13 mouse cellular contexts compared by ENCODE assay signal in genomic region chr12:109038179-109038819, GRCm38 (mm10). TPM values are rescaled to one million over a fixed set of nuclear protein-coding genes. Genes with fewer than 3 reads are reported as not detected.
DNase-seq lines count a peak whose midpoint lies in the region; ATAC-seq and TF ChIP-seq lines count a peak whose summit lies in the region.
"Had no signal": no experiment of that assay in that cellular context is flagged by ENCODE, and none has a peak within 500 bp of the region (broad histone marks: within the 10 kb centered on the region; RNA-seq: fewer than 3 reads in every experiment).

No protein-coding gene starts in this region.

- H3K36me3 ChIP-seq in forebrain, embryonic 16.5 days (ENCODE audit: control insufficient read depth, insufficient read depth) = no peaks in the 10 kb centered on the region
- peaks cover 4% of the 10 kb centered on the region; the same call in 1 of the 2 replicates for H3K36me3 ChIP-seq in midbrain, embryonic 12.5 days
- H3K36me3 ChIP-seq in limb, embryonic 10.5 days = peaks cover 9% of the 10 kb centered on the region

- H3K9ac ChIP-seq in forebrain, embryonic 16.5 days (replicated peaks; ENCODE audit: low read depth, low read length) = no peak overlapping the region
- H3K9ac ChIP-seq in midbrain, embryonic 12.5 days (replicated peaks) = no peak overlapping the region
- H3K9ac ChIP-seq: liver, postnatal 0 days had no signal

- no peak for TF ChIP-seq POLR2A in brain, embryonic 14.5 days (IDR thresholded peaks at IDR 0.05; ENCODE audit: borderline replicate concordance, extremely low read depth, insufficient read depth, insufficient read length, poor library complexity, severe bottlenecking)

- peaks cover 17% of the 10 kb centered on the region for H3K27me3 ChIP-seq in forebrain, embryonic 16.5 days (replicated peaks; ENCODE audit: control insufficient read depth, insufficient read depth, low read length)
- peaks cover 39% of the 10 kb centered on the region for H3K27me3 ChIP-seq in midbrain, embryonic 12.5 days
- peaks cover 61% of the 10 kb centered on the region for H3K27me3 ChIP-seq in limb, embryonic 10.5 days (ENCODE audit: low read depth, poor library complexity, severe bottlenecking)

- TF ChIP-seq CTCF in brain, embryonic 14.5 days (IDR thresholded peaks at IDR 0.05; ENCODE audit: borderline replicate concordance, extremely low read depth, insufficient read depth, insufficient read length) = no peak

- no peaks in the 10 kb centered on the region for H3K9me3 ChIP-seq in forebrain, embryonic 16.5 days (ENCODE audit: control insufficient read depth, low read length)
- no peaks in the 10 kb centered on the region for H3K9me3 ChIP-seq in midbrain, embryonic 12.5 days
- H3K9me3 ChIP-seq in limb, embryonic 10.5 days (replicated peaks) = no peaks in the 10 kb centered on the region; the same call in 1 of the 2 replicates

- H3K4me2 ChIP-seq in forebrain, embryonic 16.5 days (ENCODE audit: low read length) = no peak overlapping the region
- no peak overlapping the region for H3K4me2 ChIP-seq in midbrain, embryonic 12.5 days (replicated peaks)

- 10% methylated on average over 14 of the region's 14 CpGs for WGBS in forebrain, embryonic 16.5 days
- 25% methylated on average over 14 of the region's 14 CpGs for WGBS in midbrain, embryonic 12.5 days
- 64% methylated on average over 14 of the region's 14 CpGs for WGBS in limb, embryonic 10.5 days

- H3K4me1 ChIP-seq in forebrain, embryonic 16.5 days (replicated peaks; ENCODE audit: control insufficient read depth, insufficient read depth, low read length) = peaks cover 20% of the 10 kb centered on the region
- peaks cover 24% of the 10 kb centered on the region for H3K4me1 ChIP-seq in midbrain, embryonic 12.5 days
- H3K4me1 ChIP-seq in limb, embryonic 10.5 days = peaks cover 29% of the 10 kb centered on the region

- H3K4me3 ChIP-seq in forebrain, embryonic 16.5 days (replicated peaks; ENCODE audit: low read length) = no peak overlapping the region
- no peak overlapping the region for H3K4me3 ChIP-seq in midbrain, embryonic 12.5 days
- no peak overlapping the region for H3K4me3 ChIP-seq in limb, embryonic 10.5 days

- peak; percentile 50 for DNase-seq in cerebellum, adult 11-12 months
- peak; percentile 86 for DNase-seq in brain, embryonic 14.5 days (ENCODE audit: low read depth)
- DNase-seq in limb, embryonic 10.5 days (ENCODE audit: low spot score) = no peak
- no peak for DNase-seq in gastrocnemius, postnatal 10 days
- DNase-seq in kidney, adult 11 months = no peak
- DNase-seq: gastrocnemius, postnatal 36 days; liver, postnatal 0 days; right cerebral cortex, postnatal 4 days had no signal

- ATAC-seq in cerebellum, adult (ENCODE audit: insufficient number of reproducible peaks, low FRiP score, low TSS enrichment) = no peak
- ATAC-seq in forebrain, embryonic 16.5 days = peak; percentile 60
- ATAC-seq in midbrain, embryonic 12.5 days (ENCODE audit: low FRiP score, low read depth) = peak; percentile 51; the same call in 1 of the 2 replicates
- ATAC-seq: intestine, embryonic 16.5 days; liver, postnatal 0 days had no signal

- H3K27ac ChIP-seq in forebrain, embryonic 16.5 days (ENCODE audit: low read length) = no peak overlapping the region
- peak overlapping the region; percentile 64 for H3K27ac ChIP-seq in midbrain, embryonic 12.5 days (replicated peaks)
- no peak overlapping the region for H3K27ac ChIP-seq in limb, embryonic 10.5 days

RNA-seq across cellular contexts. Expression of gene Begain, which starts 29.7 kb away (rescaled TPM):
- polyA plus RNA-seq in brain, embryonic 14.5 days (2012; rRNA removed) = 65.9 and 96.3 TPM in 2 replicates
- polyA plus RNA-seq in forebrain, embryonic 16.5 days (2015; fragmentation: Nextera tagmentation; extraction: Ambion mirVana) = 16.1 and 22.6 TPM in 2 replicates
- 11.5 and 13.6 TPM in 2 replicates for polyA plus RNA-seq in midbrain, embryonic 12.5 days (2016; fragmentation: Nextera tagmentation; extraction: Ambion mirVana)
- polyA plus RNA-seq in limb, embryonic 10.5 days (2016; fragmentation: Nextera tagmentation; extraction: Ambion mirVana) = 2.3 and 2.5 TPM in 2 replicates
- total RNA-seq in gastrocnemius, postnatal 10 days (2021) = 1 to 10 TPM; 2.7 to 3.5 TPM
- total RNA-seq: megakaryocyte-erythroid progenitor cell, adult 5-6 weeks had no signal

Comparison
In these comparisons a context has a peak if more than half of its experiments do, and no peak if none do; other contexts are left out.
1. DNase-seq: peak in cerebellum, adult 11-12 months (single experiment) and brain, embryonic 14.5 days (single experiment); none in limb, embryonic 10.5 days (single experiment), gastrocnemius, postnatal 10 days (single experiment) and kidney, adult 11 months (single experiment).